Mouse (Mus musculus): ENCODE data around the gene Gm10188. TPM values are rescaled to one million over a fixed set of nuclear protein-coding genes. Genes with fewer than 3 reads are reported as not detected.

Gene Gm10188
- polyA plus RNA-seq, 1 experiment from 2014 or later = not detected

DNA sequence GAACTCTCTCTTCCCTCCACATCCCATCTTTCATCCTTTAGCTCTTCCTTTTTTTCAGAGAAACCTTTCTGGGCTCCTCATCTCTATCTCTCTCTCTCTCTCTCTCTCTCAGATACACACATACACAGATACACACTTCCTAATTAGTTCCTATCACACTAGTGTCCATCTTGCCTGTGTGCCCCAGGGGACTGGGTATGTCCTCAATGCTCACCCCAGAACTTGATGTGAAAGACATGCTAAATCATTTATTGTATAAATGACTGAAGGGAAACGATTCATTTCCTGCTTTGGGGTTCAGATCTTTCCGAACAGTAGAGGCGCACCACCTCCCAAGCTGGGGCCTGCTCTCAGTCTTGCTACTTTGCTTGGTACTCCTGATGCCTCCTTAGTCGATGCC is 40.3 kb downstream of the Gm10188 start:
- Histone ChIP-seq H3K9me3 (ENCODE audit: control insufficient read depth, low read length) (no peaks in the 10 kb centered on the region), H3K27ac (ENCODE audit: low read depth, low read length) (no peak overlapping the region; the same call in 1 of the 2 replicates), H3K27me3 (ENCODE audit: control insufficient read depth, insufficient read depth, low read length) (peaks cover 12% of the 10 kb centered on the region; the same call in 1 of the 2 replicates), H3K4me1 (ENCODE audit: control insufficient read depth, insufficient read depth, low read length) (peaks cover 13% of the 10 kb centered on the region), H3K4me3 (ENCODE audit: low read depth, low read length) (no peak overlapping the region), H3K36me3 (ENCODE audit: control insufficient read depth, insufficient read depth, low read length) (no peaks in the 10 kb centered on the region), H3K4me2 (ENCODE audit: low read depth) (no peak overlapping the region), H3K9ac (ENCODE audit: low read length) (no peak overlapping the region)
- ATAC-seq (ENCODE audit: insufficient read depth, low FRiP score, low TSS enrichment) (no peak), DNase-seq (ENCODE audit: low spot score) (no peak)
- 51% methylated on average over 4 of the region's 4 CpGs for WGBS

GRCm38 (mm10) chr1:132188442-132189066 is 41.0 kb downstream of the Gm10188 start:
- H3K9me3 ChIP-seq (ENCODE audit: control insufficient read depth, low read length) = no peaks in the 10 kb centered on the region
- DNase-seq (ENCODE audit: low spot score) = peak; percentile 12
- WGBS = 49% methylated on average over 9 of the region's 9 CpGs
- no peaks in the 10 kb centered on the region for H3K36me3 ChIP-seq (ENCODE audit: control insufficient read depth, insufficient read depth, low read length)
- no peak overlapping the region for H3K9ac ChIP-seq (ENCODE audit: low read length)
- H3K4me2 ChIP-seq (ENCODE audit: low read depth) = no peak overlapping the region
- H3K4me3 ChIP-seq (ENCODE audit: low read depth, low read length) = no peak overlapping the region
- H3K4me1 ChIP-seq (ENCODE audit: control insufficient read depth, insufficient read depth, low read length) = peaks cover 8% of the 10 kb centered on the region
- no peak for ATAC-seq (ENCODE audit: insufficient read depth, low FRiP score, low TSS enrichment)
- H3K27me3 ChIP-seq (ENCODE audit: control insufficient read depth, insufficient read depth, low read length) = peaks cover 12% of the 10 kb centered on the region; the same call in 1 of the 2 replicates
- no peak overlapping the region for H3K27ac ChIP-seq (ENCODE audit: low read depth, low read length)

GRCm38 (mm10) chr1:132186303-132186702 is 43.3 kb downstream of the Gm10188 start:
- H3K27ac ChIP-seq (ENCODE audit: low read depth, low read length) = no peak overlapping the region
- 87% methylated on average over 4 of the region's 4 CpGs for WGBS
- no peak for ATAC-seq (ENCODE audit: insufficient read depth, low FRiP score, low TSS enrichment)

More at GRCm38 (mm10) chr1:132186303-132186702, 43.3 kb downstream of the Gm10188 start:
- no peak overlapping the region for H3K9ac ChIP-seq (ENCODE audit: low read length)
- peaks cover 9% of the 10 kb centered on the region; the same call in 1 of the 2 replicates for H3K27me3 ChIP-seq (ENCODE audit: control insufficient read depth, insufficient read depth, low read length)
- no peak overlapping the region for H3K4me3 ChIP-seq (ENCODE audit: low read depth, low read length)
- no peak overlapping the region for H3K4me2 ChIP-seq (ENCODE audit: low read depth)
- H3K9me3 ChIP-seq (ENCODE audit: control insufficient read depth, low read length) = no peaks in the 10 kb centered on the region
- H3K4me1 ChIP-seq (ENCODE audit: control insufficient read depth, insufficient read depth, low read length) = no peaks in the 10 kb centered on the region
- H3K36me3 ChIP-seq (ENCODE audit: control insufficient read depth, insufficient read depth, low read length) = no peaks in the 10 kb centered on the region
- DNase-seq (ENCODE audit: low spot score) = no peak

MicroRNAs within 50 kb of the gene (microRNA counts, 519-probe panel; counts per million panel counts)
- microRNA mmu-miR-135b = 3,772 counts per million, percentile 72 among the panel's probes with 10 or more counts

Small RNAs within 50 kb of the gene (microRNA-seq; reads per million reads assigned to microRNA genes)
- gene Mir135b = 2,455 reads per million, percentile 85 among the genes with 10 or more reads in this experiment

Other genes with a start within 250 kb of the Gm10188 start
- gene Elk4, start 222.2 kb downstream of the Gm10188 start, polyA plus RNA-seq (2014; fragmentation: Nextera tagmentation; extraction: Ambion mirVana) = 18.7 and 21.6 TPM in 2 replicates
- 10.7 and 12.6 TPM in 2 replicates for gene Mfsd4a, start 161.7 kb downstream of the Gm10188 start, polyA plus RNA-seq (2014; fragmentation: Nextera tagmentation; extraction: Ambion mirVana)
- gene Cdk18, start 90.1 kb downstream of the Gm10188 start, polyA plus RNA-seq (2014; fragmentation: Nextera tagmentation; extraction: Ambion mirVana) = 1.9 TPM in 2 replicates
- gene Lemd1, start 38.3 kb downstream of the Gm10188 start, polyA plus RNA-seq (2014; fragmentation: Nextera tagmentation; extraction: Ambion mirVana) = 5.6 and 6.8 TPM in 2 replicates
- 2.2 and 2.6 TPM in 2 replicates for gene AC124108.1, start 38.3 kb downstream of the Gm10188 start, polyA plus RNA-seq (2014; fragmentation: Nextera tagmentation; extraction: Ambion mirVana)
- gene Klhdc8a, start 68.9 kb upstream of the Gm10188 start, polyA plus RNA-seq (2014; fragmentation: Nextera tagmentation; extraction: Ambion mirVana) = 1.3 and 2.5 TPM in 2 replicates
- 24.4 and 25.4 TPM in 2 replicates for gene Nuak2, start 86.4 kb upstream of the Gm10188 start, polyA plus RNA-seq (2014; fragmentation: Nextera tagmentation; extraction: Ambion mirVana)
- 14.5 and 15.9 TPM in 2 replicates for gene Tmcc2, start 161.5 kb upstream of the Gm10188 start, polyA plus RNA-seq (2014; fragmentation: Nextera tagmentation; extraction: Ambion mirVana)
- gene Dstyk, start 187.8 kb upstream of the Gm10188 start, polyA plus RNA-seq (2014; fragmentation: Nextera tagmentation; extraction: Ambion mirVana) = 11.7 and 12.0 TPM in 2 replicates
- gene Rbbp5, start 247.6 kb upstream of the Gm10188 start, polyA plus RNA-seq (2014; fragmentation: Nextera tagmentation; extraction: Ambion mirVana) = 63.2 and 68.3 TPM in 2 replicates